Mouse (Mus musculus): Measurements from ENCODE around the gene Slc10a7. TPM values are rescaled to one million over a fixed set of nuclear protein-coding genes. Genes with fewer than 3 reads are reported as not detected.
A peak's percentile ranks its signal among the peaks of the same experiment; 100 is the strongest.

Slc10a7 gene
- polyA plus RNA-seq, 1 experiment from 2014 or later, result 18.4 TPM

GRCm38 (mm10) chr8:78564200-78564599 lies 55.1 kb downstream of the Slc10a7 start:
- H3K9ac ChIP-seq (replicated peaks; ENCODE audit: low read length), result no peak overlapping the region
- WGBS, result 76% methylated on average over 5 of the region's 5 CpGs
- ATAC-seq (ENCODE audit: low FRiP score, low TSS enrichment), result no peak

GRCm38 (mm10) chr8:78568196-78568595 lies 59.0 kb downstream of the Slc10a7 start:
- Histone ChIP-seq H3K9ac (replicated peaks; ENCODE audit: low read length) (no peak overlapping the region), H3K4me1 (ENCODE audit: insufficient read depth, low read length) (peaks cover 9% of the 10 kb centered on the region), H3K4me2 (replicated peaks; ENCODE audit: low read depth, low read length) (no peak overlapping the region), H3K4me3 (ENCODE audit: low read length) (no peak overlapping the region), H3K27me3 (ENCODE audit: insufficient read depth, low read length) (no peaks in the 10 kb centered on the region), H3K9me3 (ENCODE audit: low read length) (no peaks in the 10 kb centered on the region), H3K27ac (ENCODE audit: low read length) (no peak overlapping the region), H3K36me3 (ENCODE audit: insufficient read depth, low read length) (0 out of 2 replicates have a peak, but pooled peaks cover 5% of the 10 kb centered on the region)
- no peak; the same call in 1 of the 2 replicates for ATAC-seq (ENCODE audit: low FRiP score, low TSS enrichment)
- WGBS, result 61% methylated on average over 8 of the region's 8 CpGs

More at GRCm38 (mm10) chr8:78564200-78564599, 55.1 kb downstream of the Slc10a7 start:
- H3K36me3 ChIP-seq (ENCODE audit: insufficient read depth, low read length), result 0 out of 2 replicates have a peak, but pooled peaks cover 9% of the 10 kb centered on the region
- no peak overlapping the region for H3K27ac ChIP-seq (ENCODE audit: low read length)
- no peaks in the 10 kb centered on the region for H3K27me3 ChIP-seq (ENCODE audit: insufficient read depth, low read length)
- H3K4me1 ChIP-seq (ENCODE audit: insufficient read depth, low read length), result peaks cover 4% of the 10 kb centered on the region; the same call in 1 of the 2 replicates
- H3K9me3 ChIP-seq (ENCODE audit: low read length), result no peaks in the 10 kb centered on the region; the same call in 1 of the 2 replicates
- H3K4me3 ChIP-seq (ENCODE audit: low read length), result no peak overlapping the region
- H3K4me2 ChIP-seq (replicated peaks; ENCODE audit: low read depth, low read length), result no peak overlapping the region

GRCm38 (mm10) chr8:78571528-78571927 lies 62.4 kb downstream of the Slc10a7 start:
- Histone ChIP-seq H3K4me2 (replicated peaks; ENCODE audit: low read depth, low read length) (no peak overlapping the region), H3K36me3 (ENCODE audit: insufficient read depth, low read length) (no peaks in the 10 kb centered on the region), H3K9ac (replicated peaks; ENCODE audit: low read length) (no peak overlapping the region), H3K27me3 (ENCODE audit: insufficient read depth, low read length) (no peaks in the 10 kb centered on the region), H3K27ac (ENCODE audit: low read length) (no peak overlapping the region), H3K4me3 (ENCODE audit: low read length) (no peak overlapping the region), H3K4me1 (ENCODE audit: insufficient read depth, low read length) (peaks cover 8% of the 10 kb centered on the region), H3K9me3 (ENCODE audit: low read length) (no peaks in the 10 kb centered on the region)
- 30% methylated on average over 9 of the region's 9 CpGs for WGBS
- ATAC-seq (ENCODE audit: low FRiP score, low TSS enrichment), result no peak

GRCm38 (mm10) chr8:78574207-78574606 lies 65.1 kb downstream of the Slc10a7 start:
- Histone ChIP-seq H3K27ac (ENCODE audit: low read length) (no peak overlapping the region), H3K4me3 (ENCODE audit: low read length) (no peak overlapping the region), H3K36me3 (ENCODE audit: insufficient read depth, low read length) (no peaks in the 10 kb centered on the region), H3K4me2 (replicated peaks; ENCODE audit: low read depth, low read length) (no peak overlapping the region), H3K27me3 (ENCODE audit: insufficient read depth, low read length) (no peaks in the 10 kb centered on the region), H3K4me1 (ENCODE audit: insufficient read depth, low read length) (peaks cover 8% of the 10 kb centered on the region), H3K9me3 (ENCODE audit: low read length) (no peaks in the 10 kb centered on the region), H3K9ac (replicated peaks; ENCODE audit: low read length) (no peak overlapping the region)
- ATAC-seq (ENCODE audit: low FRiP score, low TSS enrichment), result peak; percentile 87
- 37% methylated on average over 7 of the region's 7 CpGs for WGBS

GRCm38 (mm10) chr8:78577569-78577968 lies 68.4 kb downstream of the Slc10a7 start:
- Histone ChIP-seq H3K27ac (ENCODE audit: low read length) (no peak overlapping the region), H3K27me3 (ENCODE audit: insufficient read depth, low read length) (no peaks in the 10 kb centered on the region), H3K9me3 (ENCODE audit: low read length) (no peaks in the 10 kb centered on the region), H3K9ac (replicated peaks; ENCODE audit: low read length) (no peak overlapping the region), H3K4me1 (ENCODE audit: insufficient read depth, low read length) (peaks cover 3% of the 10 kb centered on the region), H3K36me3 (ENCODE audit: insufficient read depth, low read length) (no peaks in the 10 kb centered on the region), H3K4me3 (ENCODE audit: low read length) (no peak overlapping the region), H3K4me2 (replicated peaks; ENCODE audit: low read depth, low read length) (no peak overlapping the region)
- no peak for ATAC-seq (ENCODE audit: low FRiP score, low TSS enrichment)
- WGBS, result 58% methylated on average over 10 of the region's 10 CpGs

GRCm38 (mm10) chr8:78578036-78578435 lies 68.9 kb downstream of the Slc10a7 start:
- no peaks in the 10 kb centered on the region for H3K36me3 ChIP-seq (ENCODE audit: insufficient read depth, low read length)
- ATAC-seq (ENCODE audit: low FRiP score, low TSS enrichment), result no peak
- no peaks in the 10 kb centered on the region for H3K9me3 ChIP-seq (ENCODE audit: low read length)
- H3K4me3 ChIP-seq (ENCODE audit: low read length), result no peak overlapping the region
- H3K4me2 ChIP-seq (replicated peaks; ENCODE audit: low read depth, low read length), result no peak overlapping the region
- H3K4me1 ChIP-seq (ENCODE audit: insufficient read depth, low read length), result peaks cover 3% of the 10 kb centered on the region
- H3K27ac ChIP-seq (ENCODE audit: low read length), result no peak overlapping the region
- no peak overlapping the region for H3K9ac ChIP-seq (replicated peaks; ENCODE audit: low read length)
- no peaks in the 10 kb centered on the region for H3K27me3 ChIP-seq (ENCODE audit: insufficient read depth, low read length)
- 77% methylated on average over 3 of the region's 3 CpGs for WGBS

GRCm38 (mm10) chr8:78584011-78584776 lies 75.0 kb downstream of the Slc10a7 start:
- H3K27ac ChIP-seq (ENCODE audit: low read length), result no peak overlapping the region
- H3K27me3 ChIP-seq (ENCODE audit: insufficient read depth, low read length), result no peaks in the 10 kb centered on the region
- no peak for ATAC-seq (ENCODE audit: low FRiP score, low TSS enrichment)
- H3K4me2 ChIP-seq (replicated peaks; ENCODE audit: low read depth, low read length), result no peak overlapping the region
- no peak overlapping the region for H3K9ac ChIP-seq (replicated peaks; ENCODE audit: low read length)
- H3K4me3 ChIP-seq (ENCODE audit: low read length), result no peak overlapping the region
- no peaks in the 10 kb centered on the region for H3K9me3 ChIP-seq (ENCODE audit: low read length)
- peaks cover 5% of the 10 kb centered on the region; the same call in 1 of the 2 replicates for H3K4me1 ChIP-seq (ENCODE audit: insufficient read depth, low read length)
- H3K36me3 ChIP-seq (ENCODE audit: insufficient read depth, low read length), result no peaks in the 10 kb centered on the region
- 73% methylated on average over 5 of the region's 5 CpGs for WGBS

GRCm38 (mm10) chr8:78584863-78585262 lies 75.7 kb downstream of the Slc10a7 start:
- Histone ChIP-seq H3K27me3 (ENCODE audit: insufficient read depth, low read length) (no peaks in the 10 kb centered on the region), H3K36me3 (ENCODE audit: insufficient read depth, low read length) (no peaks in the 10 kb centered on the region), H3K4me1 (ENCODE audit: insufficient read depth, low read length) (peaks cover 5% of the 10 kb centered on the region; the same call in 1 of the 2 replicates), H3K27ac (ENCODE audit: low read length) (no peak overlapping the region), H3K4me2 (replicated peaks; ENCODE audit: low read depth, low read length) (no peak overlapping the region), H3K9me3 (ENCODE audit: low read length) (no peaks in the 10 kb centered on the region), H3K4me3 (ENCODE audit: low read length) (no peak overlapping the region), H3K9ac (replicated peaks; ENCODE audit: low read length) (no peak overlapping the region)
- ATAC-seq (ENCODE audit: low FRiP score, low TSS enrichment), result 0 out of 2 replicates have a peak, but pooled peaks have one; percentile 42
- 20% methylated on average over 3 of the region's 3 CpGs for WGBS

- H3K27ac ChIP-seq (ENCODE audit: low read length), result no peak overlapping the region
- no peaks in the 10 kb centered on the region for H3K36me3 ChIP-seq (ENCODE audit: insufficient read depth, low read length)
- H3K4me3 ChIP-seq (ENCODE audit: low read length), result no peak overlapping the region
- no peaks in the 10 kb centered on the region for H3K9me3 ChIP-seq (ENCODE audit: low read length)
- H3K9ac ChIP-seq (replicated peaks; ENCODE audit: low read length), result no peak overlapping the region
- 10% methylated on average over 6 of the region's 6 CpGs for WGBS
- ATAC-seq (ENCODE audit: low FRiP score, low TSS enrichment), result peak; percentile 82
- H3K4me1 ChIP-seq (ENCODE audit: insufficient read depth, low read length), result peaks cover 12% of the 10 kb centered on the region
- no peak overlapping the region for H3K4me2 ChIP-seq (replicated peaks; ENCODE audit: low read depth, low read length)
- no peaks in the 10 kb centered on the region for H3K27me3 ChIP-seq (ENCODE audit: insufficient read depth, low read length)
These were observed 86.3 kb downstream of the Slc10a7 start for GRCm38 (mm10) chr8:78595481-78595908.

- 19% methylated on average over 3 of the region's 3 CpGs for WGBS
- ATAC-seq (ENCODE audit: low FRiP score, low TSS enrichment), result peak; percentile 73
These were observed 89.1 kb downstream of the Slc10a7 start for GRCm38 (mm10) chr8:78598237-78598636.

More at GRCm38 (mm10) chr8:78598237-78598636, 89.1 kb downstream of the Slc10a7 start:
- H3K4me2 ChIP-seq (replicated peaks; ENCODE audit: low read depth, low read length), result no peak overlapping the region
- H3K27ac ChIP-seq (ENCODE audit: low read length), result no peak overlapping the region
- H3K9me3 ChIP-seq (ENCODE audit: low read length), result no peaks in the 10 kb centered on the region
- H3K4me1 ChIP-seq (ENCODE audit: insufficient read depth, low read length), result peaks cover 12% of the 10 kb centered on the region
- H3K9ac ChIP-seq (replicated peaks; ENCODE audit: low read length), result no peak overlapping the region
- H3K27me3 ChIP-seq (ENCODE audit: insufficient read depth, low read length), result no peaks in the 10 kb centered on the region
- no peaks in the 10 kb centered on the region for H3K36me3 ChIP-seq (ENCODE audit: insufficient read depth, low read length)
- H3K4me3 ChIP-seq (ENCODE audit: low read length), result no peak overlapping the region
